Comparison of ENCODE assay signal across 22 mouse cellular contexts in the genomic region with DNA sequence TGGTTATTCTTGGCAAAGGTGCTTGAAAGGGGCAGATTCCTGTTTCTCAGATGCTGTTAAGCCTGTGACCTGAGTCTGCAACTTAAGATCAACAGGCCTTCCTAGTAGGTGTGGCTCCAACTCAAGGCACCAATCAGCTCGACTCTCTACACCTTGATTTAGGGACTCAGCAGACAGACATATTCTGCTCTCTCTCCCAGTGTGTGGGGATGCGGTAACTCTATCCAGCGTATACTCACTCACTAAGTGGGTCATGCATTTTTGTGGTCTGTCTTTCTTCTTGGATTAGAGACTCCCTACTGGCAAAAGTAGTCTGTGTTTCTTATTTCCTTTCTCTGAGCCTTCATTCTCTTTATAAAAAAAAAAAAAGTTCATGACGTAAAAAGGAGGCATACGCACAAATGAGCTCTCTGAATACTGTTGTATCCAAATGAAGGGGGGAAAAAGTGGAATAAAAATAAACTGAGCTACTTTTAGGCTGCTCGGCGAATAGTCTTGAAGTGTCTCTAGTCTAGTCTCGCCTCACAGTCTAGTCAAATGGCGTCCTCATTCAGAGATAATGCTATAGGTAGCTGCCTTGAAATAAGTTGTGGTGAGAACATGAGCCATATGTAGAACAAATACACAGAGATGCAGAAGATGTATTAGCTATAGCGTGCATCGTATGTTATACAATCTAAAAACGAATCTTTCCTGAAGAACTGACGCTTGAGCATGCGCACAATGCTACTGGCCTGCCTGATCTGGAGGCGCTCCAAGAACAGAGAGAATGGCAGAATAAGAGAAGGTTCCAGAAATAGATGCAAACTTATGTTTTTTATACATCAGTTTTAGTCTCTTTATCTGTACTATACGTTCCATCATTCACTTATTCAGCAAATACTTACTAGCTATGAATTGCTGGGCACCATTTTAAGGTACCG. TPM values are rescaled to one million over a fixed set of nuclear protein-coding genes. Genes with fewer than 3 reads are reported as not detected.
DNase-seq lines count a peak whose midpoint lies in the region; ATAC-seq and TF ChIP-seq lines count a peak whose summit lies in the region.
"Had no signal": no experiment of that assay in that cellular context is flagged by ENCODE, and none has a peak within 500 bp of the region (broad histone marks: within the 10 kb centered on the region; RNA-seq: fewer than 3 reads in every experiment).

No protein-coding gene starts in this region.

- H3K27me3 ChIP-seq in embryonic facial prominence, embryonic 11.5 days (ENCODE audit: control insufficient read depth, insufficient read depth, low read length), result no peaks in the 10 kb centered on the region
- H3K27me3 ChIP-seq in embryonic facial prominence, embryonic 10.5 days (replicated peaks; ENCODE audit: low read depth, poor library complexity, severe bottlenecking), result no peaks in the 10 kb centered on the region
- H3K27me3 ChIP-seq: heart, embryonic 12.5 days; hindbrain, embryonic 15.5 days; liver, embryonic 15.5 days had no signal

- 0 out of 2 replicates have a peak, but pooled peaks have one; percentile 79 for ATAC-seq in embryonic facial prominence, embryonic 11.5 days (replicated peaks; ENCODE audit: insufficient number of reproducible peaks, low FRiP score, low TSS enrichment, low read depth)
- ATAC-seq: activated CD4-positive, CD25-positive, alpha-beta regulatory T cell, adult 4 months; intestine, postnatal 0 days had no signal

- 85% methylated on average over 17 of the region's 17 CpGs for WGBS in embryonic facial prominence, embryonic 11.5 days
- 89% methylated on average over 17 of the region's 17 CpGs for WGBS in embryonic facial prominence, embryonic 10.5 days
- WGBS in lung, adult 2 months, result 85% methylated on average over 17 of the region's 17 CpGs

- H3K4me2 ChIP-seq in embryonic facial prominence, embryonic 11.5 days (ENCODE audit: low read depth, low read length), result no peak overlapping the region
- H3K4me2 ChIP-seq: heart, embryonic 12.5 days; hindbrain, embryonic 15.5 days; liver, embryonic 15.5 days had no signal

- no peaks in the 10 kb centered on the region for H3K4me1 ChIP-seq in embryonic facial prominence, embryonic 11.5 days (ENCODE audit: control insufficient read depth, insufficient read depth, low read length)
- no peaks in the 10 kb centered on the region for H3K4me1 ChIP-seq in embryonic facial prominence, embryonic 10.5 days
- H3K4me1 ChIP-seq in lung, adult 2 months (ENCODE audit: control insufficient read depth, insufficient read depth, low read length), result no peaks in the 10 kb centered on the region
- H3K4me1 ChIP-seq: hindbrain, embryonic 15.5 days; liver, embryonic 15.5 days had no signal

- no peak overlapping the region for H3K9ac ChIP-seq in embryonic facial prominence, embryonic 11.5 days (replicated peaks; ENCODE audit: low read length)
- H3K9ac ChIP-seq: heart, embryonic 12.5 days; hindbrain, embryonic 15.5 days; liver, embryonic 15.5 days had no signal

- H3K27ac ChIP-seq in embryonic facial prominence, embryonic 11.5 days (replicated peaks; ENCODE audit: low read depth, low read length), result no peak overlapping the region
- no peak overlapping the region for H3K27ac ChIP-seq in embryonic facial prominence, embryonic 10.5 days (replicated peaks)
- peak overlapping the region; percentile 53; the same call in 1 of the 2 replicates for H3K27ac ChIP-seq in left cerebral cortex, adult 2 months
- H3K27ac ChIP-seq: hindbrain, embryonic 15.5 days; liver, embryonic 15.5 days had no signal

- intact Hi-C loops in left cerebral cortex, adult 2 months (cut with DNase I), result loop anchor here (5.0 to 10.0 kb wide), 2 partner anchors 184 to 282 kb away; no protein-coding TSS in a partner anchor
- intact Hi-C loops in left cerebral cortex, postnatal 14 days (cut with DNase I), result loop anchor here (10.0 kb wide), 2 partner anchors 114 to 554 kb away; partner anchors contain the start of gene Clock

- no peak for TF ChIP-seq CTCF in left cerebral cortex, adult 2 months (IDR thresholded peaks at IDR 0.05)
- no peak for TF ChIP-seq CTCF in lung, adult 2 months (IDR thresholded peaks at IDR 0.05; ENCODE audit: insufficient read depth, low read length)

- H3K9me3 ChIP-seq in embryonic facial prominence, embryonic 11.5 days (replicated peaks; ENCODE audit: control insufficient read depth, low read length), result no peaks in the 10 kb centered on the region
- no peaks in the 10 kb centered on the region for H3K9me3 ChIP-seq in embryonic facial prominence, embryonic 10.5 days
- H3K9me3 ChIP-seq: heart, embryonic 12.5 days; hindbrain, embryonic 15.5 days; liver, embryonic 15.5 days had no signal

- no peaks in the 10 kb centered on the region for H3K36me3 ChIP-seq in embryonic facial prominence, embryonic 11.5 days (replicated peaks; ENCODE audit: control insufficient read depth, insufficient read depth, low read depth, low read length)
- no peaks in the 10 kb centered on the region for H3K36me3 ChIP-seq in embryonic facial prominence, embryonic 10.5 days (replicated peaks)
- H3K36me3 ChIP-seq: heart, embryonic 12.5 days; hindbrain, embryonic 15.5 days; liver, embryonic 15.5 days had no signal

- DNase-seq in embryonic facial prominence, embryonic 11.5 days (ENCODE audit: low spot score), result peak; percentile 23
- no peak for DNase-seq in embryonic facial prominence, embryonic 10.5 days (ENCODE audit: low spot score)
- no peak for DNase-seq in left cerebral cortex, adult 2 months (ENCODE audit: extremely low spot score in 1 of 2, low spot score in 2 of 2)
- no peak for DNase-seq in left cerebral cortex, adult 11 months (ENCODE audit: low spot score)
- DNase-seq in left cerebral cortex, postnatal 14 days (ENCODE audit: low spot score in 2 of 2), result peak; percentile 42 to 44
- peak; percentile 21 for DNase-seq in telencephalon, adult 2 months (ENCODE audit: low read depth, low spot score)
- DNase-seq in lung, adult 2 months, result no peak
- no peak for DNase-seq in thymus, postnatal 4 days
- DNase-seq: adrenal gland, postnatal 25 days; cerebellum, adult 9-11 months; heart, postnatal 36 days; layer of hippocampus, postnatal 36 days; lung, postnatal 10 days; midbrain, embryonic 14.5 days had no signal

- no peak overlapping the region for H3K4me3 ChIP-seq in embryonic facial prominence, embryonic 11.5 days (ENCODE audit: low read depth, low read length)
- no peak overlapping the region for H3K4me3 ChIP-seq in embryonic facial prominence, embryonic 10.5 days
- 0 out of 2 replicates have a peak overlapping the region, but pooled peaks have one; percentile 5 for H3K4me3 ChIP-seq in left cerebral cortex, adult 2 months
- no peak overlapping the region for H3K4me3 ChIP-seq in lung, adult 2 months (replicated peaks; ENCODE audit: extremely low read depth, low read depth, low read length)
- H3K4me3 ChIP-seq: heart, embryonic 12.5 days; hindbrain, embryonic 15.5 days; liver, embryonic 15.5 days had no signal

- TF ChIP-seq POLR2A in lung, adult 2 months (IDR thresholded peaks at IDR 0.05; ENCODE audit: borderline replicate concordance, extremely low read depth, low read depth, low read length), result no peak

RNA-seq across cellular contexts. Expression of gene Nmu, which starts 55.6 kb away (rescaled TPM):
- polyA plus RNA-seq in embryonic facial prominence, embryonic 11.5 days (2014; fragmentation: Nextera tagmentation; extraction: Ambion mirVana), result 0.35 and 0.45 TPM in 2 replicates
- polyA plus RNA-seq in embryonic facial prominence, embryonic 10.5 days (2016; fragmentation: Nextera tagmentation; extraction: Ambion mirVana), result 0.38 and 0.67 TPM in 2 replicates
- total RNA-seq in left cerebral cortex, adult 2 months (2021), result not detected
- not detected for total RNA-seq in left cerebral cortex, postnatal 14 days (2021)
- polyA plus RNA-seq in lung, adult 2 months (2012; rRNA removed), result 2.9 TPM in 1 of 2 replicates, not detected in the other
- total RNA-seq: adrenal gland, postnatal 25 days; heart, postnatal 36 days; layer of hippocampus, postnatal 36 days; megakaryocyte, adult 5-6 weeks; neutrophil, adult 5-6 weeks had no signal
- polyA plus RNA-seq: activated CD4-positive, CD25-positive, alpha-beta regulatory T cell, adult 4 months; heart, embryonic 12.5 days; liver, embryonic 15.5 days; midbrain, embryonic 14.5 days; testis, adult 2 months had no signal

Comparison
In these comparisons a context has a peak if more than half of its experiments do, and no peak if none do; other contexts are left out.
1. DNase-seq: peak in embryonic facial prominence, embryonic 11.5 days (single experiment), left cerebral cortex, postnatal 14 days (2 of 2) and telencephalon, adult 2 months (single experiment); none in embryonic facial prominence, embryonic 10.5 days (single experiment), left cerebral cortex, adult 2 months (0 of 2), left cerebral cortex, adult 11 months (single experiment), lung, adult 2 months (single experiment) and thymus, postnatal 4 days (single experiment).